Mouse (Mus musculus) testis, adult 2 months (tissue): ENCODE results near the gene Saal1. TPM values are rescaled to one million over a fixed set of nuclear protein-coding genes. Genes with fewer than 3 reads are reported as not detected.
"Not testable (repeated sequence)": the region's sequence is repeated elsewhere in the genome, so short reads cannot be mapped to it uniquely, and the experiment has no call there.

Experiments used
- H3K27ac ChIP-seq: fragments of 200-500 bp; 2 replicates; pipeline ENCODE4 v1.5.1; 2012; ENCODE audit warnings: low read depth, low read length; ENCODE audit not compliant: control insufficient read depth, insufficient read depth
- H3K27me3 ChIP-seq: fragments of 200-500 bp; 2 replicates; pipeline ENCODE4 v1.6.1; 2012; ENCODE audit warnings: mild to moderate bottlenecking, low read length, moderate library complexity; ENCODE audit not compliant: control insufficient read depth, insufficient read depth
- H3K36me3 ChIP-seq: fragments of 200-500 bp; 2 replicates; pipeline ENCODE4 v1.6.1; 2012; ENCODE audit warnings: mild to moderate bottlenecking, low read length; ENCODE audit not compliant: control insufficient read depth, insufficient read depth
- H3K4me1 ChIP-seq: fragments of 200-500 bp; 2 replicates; pipeline ENCODE4 v1.6.1; 2012; ENCODE audit warnings: low read length; ENCODE audit not compliant: control insufficient read depth, insufficient read depth
- H3K4me3 ChIP-seq: fragments of 200-500 bp; 2 replicates; pipeline ENCODE4 v1.5.1; 2012; ENCODE audit warnings: low read depth, mild to moderate bottlenecking, low read length, moderate library complexity, mixed read lengths; ENCODE audit not compliant: control insufficient read depth
- CTCF ChIP-seq: fragments of 200-500 bp; IDR thresholded peaks from 2 replicates; pipeline ENCODE4 v1.5.1; 2012; ENCODE audit warnings: low read depth, mild to moderate bottlenecking, inconsistent platforms, low read length, moderate library complexity; ENCODE audit not compliant: control insufficient read depth, insufficient read depth, insufficient replicate concordance
- POLR2A ChIP-seq: fragments of 200-500 bp; IDR thresholded peaks from 2 replicates; pipeline ENCODE4 v1.6.1; 2012; ENCODE audit warnings: low read depth, mild to moderate bottlenecking, inconsistent platforms, low read length, moderate library complexity; ENCODE audit not compliant: control insufficient read depth
- polyA plus RNA-seq: library from polyadenylated mRNA; depleted of rRNA; stranded (reverse); fragments of >200 nt; gene quantifications from 2 replicates; pipeline ENCODE4 v1.2.3, GENCODE M21; 2012

The Saal1 gene
- polyA plus RNA-seq, 1 experiment = 9.5 TPM

DNA sequence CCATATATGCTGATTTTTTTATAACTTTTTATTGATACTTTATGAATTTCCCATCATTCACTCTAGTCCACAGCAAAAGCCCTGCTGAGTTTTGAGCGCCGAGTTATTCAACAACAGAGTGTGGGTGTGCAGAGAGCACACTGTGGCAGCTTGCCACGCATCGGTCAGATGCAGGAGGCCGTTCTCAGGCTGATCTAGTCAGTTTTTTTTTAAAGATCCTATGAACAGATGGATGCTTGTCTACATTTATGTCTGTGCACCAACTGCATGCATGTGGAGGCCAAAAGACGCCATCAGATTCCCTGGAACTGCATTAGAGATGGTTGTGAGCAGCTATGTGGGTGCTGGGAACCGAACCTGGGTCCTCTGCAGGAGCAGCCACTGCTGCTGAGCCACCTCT is 35.4 kb downstream of the Saal1 start:
- TF ChIP-seq CTCF = no peak
- no peak for TF ChIP-seq POLR2A
- H3K27ac ChIP-seq = no peak overlapping the region
- no peak overlapping the region for H3K4me3 ChIP-seq
- H3K36me3 ChIP-seq = no peaks in the 10 kb centered on the region
- H3K27me3 ChIP-seq = no peaks in the 10 kb centered on the region
- H3K4me1 ChIP-seq = no peaks in the 10 kb centered on the region

DNA sequence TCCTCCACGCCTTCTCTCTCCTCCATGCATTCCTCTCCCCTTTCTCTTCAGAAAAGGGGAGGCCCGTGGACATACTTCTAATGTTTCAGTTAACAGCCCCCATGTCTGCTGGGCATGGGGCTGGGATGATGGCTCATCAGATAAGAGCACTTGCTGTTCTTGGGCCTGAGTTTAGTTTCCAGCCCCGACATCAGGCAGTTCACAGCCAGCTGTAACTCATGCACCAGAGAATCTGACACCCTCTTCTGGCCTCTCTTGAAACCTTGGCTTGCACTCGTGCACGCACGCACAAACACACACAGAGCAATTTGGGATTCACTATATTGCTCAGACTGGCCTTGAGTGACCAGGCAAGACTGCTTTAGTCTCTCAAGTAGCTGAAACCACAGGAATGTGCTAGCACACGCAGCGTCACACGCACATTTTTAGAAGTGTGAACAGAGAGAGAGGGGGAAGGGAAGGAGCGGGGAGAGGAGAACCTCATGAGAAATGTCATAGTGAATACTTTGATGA is 38.3 kb downstream of the Saal1 start, which contains the start of gene Tph1:
TSS of gene Tph1 (minus strand) at position 378 of the 513 bp plus-strand sequence.
- Histone ChIP-seq H3K36me3 (no peaks in the 10 kb centered on the region), H3K27me3 (no peaks in the 10 kb centered on the region), H3K4me1 (no peaks in the 10 kb centered on the region), H3K4me3 (no peak within 1 kb of the TSS), H3K27ac (no peak within 1 kb of the TSS)
- TF ChIP-seq POLR2A (no peak), CTCF (no peak)

DNA sequence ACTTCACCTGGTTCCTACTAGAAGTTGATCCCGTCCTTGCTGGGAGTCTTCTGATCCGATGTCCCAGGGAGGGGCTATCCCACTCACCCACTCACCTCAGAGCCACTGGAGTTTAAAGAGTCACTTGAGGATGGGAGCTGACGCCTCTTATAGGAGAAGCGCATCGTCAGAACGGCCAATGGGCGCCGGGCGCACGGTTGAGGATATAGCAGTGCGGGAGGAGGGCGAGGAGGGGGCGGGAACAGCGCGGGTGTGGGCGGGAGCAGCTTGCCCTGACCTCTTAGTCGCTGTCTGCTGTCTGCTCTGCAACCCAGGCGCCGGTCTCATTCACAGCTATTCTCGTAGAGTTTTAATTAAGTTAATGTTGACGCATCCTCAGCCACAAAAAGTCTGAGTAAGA is 43.2 kb downstream of the Saal1 start:
- no peaks in the 10 kb centered on the region for H3K36me3 ChIP-seq
- TF ChIP-seq POLR2A = no peak
- no peak for TF ChIP-seq CTCF
- no peak overlapping the region for H3K4me3 ChIP-seq
- H3K4me1 ChIP-seq = no peaks in the 10 kb centered on the region
- no peaks in the 10 kb centered on the region for H3K27me3 ChIP-seq
- no peak overlapping the region for H3K27ac ChIP-seq

DNA sequence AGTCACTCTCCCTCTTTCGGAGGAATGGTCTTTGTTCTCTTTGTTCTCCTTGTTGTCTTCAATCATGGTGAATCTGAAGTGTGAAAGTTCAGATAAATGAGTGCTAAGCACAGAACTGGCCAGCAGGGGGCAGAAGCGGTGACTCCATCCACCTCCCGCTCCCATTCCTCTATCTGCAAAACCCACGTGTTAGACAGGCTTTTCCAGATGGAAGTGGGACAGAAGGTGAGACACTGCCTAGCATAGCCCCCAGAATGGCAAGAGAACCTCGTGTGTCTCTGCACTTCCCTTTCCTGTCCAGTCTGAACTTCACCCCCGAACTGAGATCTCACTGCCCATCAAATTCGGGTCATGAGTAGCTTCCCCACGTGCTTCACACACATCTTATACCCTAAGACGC is 45.2 kb downstream of the Saal1 start:
- Histone ChIP-seq H3K4me1 (no peaks in the 10 kb centered on the region), H3K4me3 (no peak overlapping the region), H3K27me3 (no peaks in the 10 kb centered on the region), H3K36me3 (no peaks in the 10 kb centered on the region), H3K27ac (no peak overlapping the region)
- TF ChIP-seq CTCF = peak; percentile 79; the same call in 1 of the 2 replicates
- TF ChIP-seq POLR2A = no peak

DNA sequence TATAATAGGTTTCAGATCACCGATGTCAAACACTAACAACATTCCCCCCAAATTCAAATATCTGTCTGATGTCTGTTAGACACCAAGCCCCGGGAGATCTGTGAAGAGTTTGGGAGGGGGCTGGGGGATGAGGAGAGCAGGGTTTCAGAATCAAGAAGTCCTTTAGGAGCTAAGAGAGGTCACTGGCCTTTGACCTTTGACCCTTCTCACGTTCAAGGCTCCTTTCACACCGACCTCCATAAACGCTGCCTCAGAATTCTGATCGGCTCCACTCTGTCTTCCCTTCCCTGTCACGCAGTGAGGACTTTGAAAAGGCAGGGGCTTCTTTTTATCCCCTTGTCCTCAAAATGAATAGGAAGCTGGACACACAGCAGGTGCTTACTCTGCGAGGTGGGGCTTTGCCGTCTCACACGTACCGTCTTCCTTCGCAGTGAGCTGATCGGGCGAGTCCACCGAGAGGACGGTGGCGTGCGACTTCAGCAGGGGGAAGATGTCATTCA is 48.8 kb downstream of the Saal1 start:
- Histone ChIP-seq H3K4me3 (no peak overlapping the region), H3K27me3 (no peaks in the 10 kb centered on the region), H3K27ac (no peak overlapping the region), H3K36me3 (no peaks in the 10 kb centered on the region), H3K4me1 (no peaks in the 10 kb centered on the region)
- TF ChIP-seq POLR2A (no peak), CTCF (no peak)

DNA sequence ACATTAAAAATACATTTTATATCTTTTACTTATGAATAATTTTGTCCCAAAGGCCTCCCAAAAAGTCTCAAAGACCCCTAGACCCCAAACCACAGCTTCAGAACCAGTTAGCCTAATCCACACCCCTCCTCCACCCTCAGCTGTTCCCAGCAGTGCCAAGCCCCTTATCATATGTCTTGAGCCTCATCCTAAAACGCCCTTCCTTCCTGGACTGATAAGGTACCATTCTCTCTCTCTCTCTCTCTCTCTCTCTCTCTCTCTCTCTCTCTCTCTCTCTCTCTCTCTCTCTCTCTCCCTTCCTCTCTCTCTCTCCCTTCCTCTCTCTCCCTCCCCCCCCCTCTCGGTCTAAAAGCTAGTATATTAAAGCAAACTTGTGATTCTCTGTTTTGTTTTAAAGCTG is 58.2 kb downstream of the Saal1 start:
- Histone ChIP-seq H3K27ac (no peak overlapping the region), H3K27me3 (no peaks in the 10 kb centered on the region), H3K4me1 (no peaks in the 10 kb centered on the region), H3K36me3 (no peaks in the 10 kb centered on the region), H3K4me3 (no peak overlapping the region)
- no peak for TF ChIP-seq POLR2A
- no peak for TF ChIP-seq CTCF

DNA sequence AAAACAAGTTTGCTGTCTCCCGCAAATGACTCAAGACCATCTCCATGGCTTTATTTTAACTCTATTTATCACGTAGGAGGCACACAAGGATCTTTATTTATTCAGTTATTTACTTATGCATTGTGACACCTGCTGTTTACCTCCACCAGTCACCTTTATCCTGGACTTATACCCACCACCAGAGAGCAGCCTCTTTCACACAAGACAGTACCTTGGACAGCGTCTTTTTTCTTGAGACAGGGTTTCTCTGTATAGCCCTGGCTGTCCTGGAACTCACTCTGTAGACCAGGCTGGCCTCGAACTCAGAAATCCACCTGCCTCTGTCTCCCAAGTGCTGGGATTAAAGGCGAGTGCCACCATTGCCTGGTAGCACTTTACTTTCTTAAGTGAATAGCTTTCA is 60.2 kb downstream of the Saal1 start:
- not testable (repeated sequence) for H3K4me1 ChIP-seq, H3K27me3 ChIP-seq, H3K4me3 ChIP-seq, H3K27ac ChIP-seq, H3K36me3 ChIP-seq
